Mouse (Mus musculus) midbrain, embryonic 16.5 days (tissue): ENCODE measurements around the gene Slc29a1. TPM values are rescaled to one million over a fixed set of nuclear protein-coding genes. Genes with fewer than 3 reads are reported as not detected.

ENCODE experiments used
- ATAC-seq: fragments of 200-750 bp; cut with Nextera tagmentation; 2 replicates; pipeline ENCODE4 v1.8.0; 2017; ENCODE audit warnings: moderate TSS enrichment
- H3K27ac ChIP-seq: fragments of 300-500 bp; sonication (generic); 2 replicates; pipeline ENCODE4 v1.5.1; 2014; ENCODE audit warnings: mild to moderate bottlenecking, low read length, mixed read lengths
- H3K27me3 ChIP-seq: fragments of 300-500 bp; sonication (generic); 2 replicates; pipeline ENCODE4 v1.6.1; 2014; ENCODE audit warnings: low read depth, low read length, mixed read lengths; ENCODE audit not compliant: control insufficient read depth, insufficient read depth
- H3K36me3 ChIP-seq: fragments of 300-500 bp; sonication (generic); 2 replicates; pipeline ENCODE4 v1.6.1; 2014; ENCODE audit warnings: mild to moderate bottlenecking, low read length, moderate library complexity, mixed read lengths; ENCODE audit not compliant: control insufficient read depth, insufficient read depth
- H3K4me1 ChIP-seq: fragments of 300-500 bp; sonication (generic); 2 replicates; pipeline ENCODE4 v1.6.1; 2014; ENCODE audit warnings: mild to moderate bottlenecking, low read length, mixed read lengths; ENCODE audit not compliant: control insufficient read depth, insufficient read depth
- H3K4me2 ChIP-seq: fragments of 300-500 bp; sonication (generic); 2 replicates; pipeline ENCODE4 v1.6.1; 2014; ENCODE audit warnings: mild to moderate bottlenecking, low read length, mixed read lengths
- H3K4me3 ChIP-seq: fragments of 300-500 bp; sonication (generic); 2 replicates; pipeline ENCODE4 v1.5.1; 2014; ENCODE audit warnings: low read depth, mild to moderate bottlenecking, low read length, moderate library complexity, mixed read lengths
- H3K9ac ChIP-seq: fragments of 300-500 bp; sonication (generic); 2 replicates; pipeline ENCODE4 v1.6.1; 2014; ENCODE audit warnings: low read depth, low read length, mixed read lengths
- H3K9me3 ChIP-seq: fragments of 300-500 bp; sonication (generic); replicated peaks from 2 replicates; pipeline ENCODE4 v1.6.1; 2014; ENCODE audit warnings: mild to moderate bottlenecking, low read length, mixed read lengths; ENCODE audit not compliant: control insufficient read depth, poor library complexity, severe bottlenecking
- whole genome bisulfite sequencing: fragments of 180-500 bp; shearing (Covaris S2); extraction: QIAGEN DNeasy Blood & Tissue Kit; methylation state at CpG from one replicate; pipeline ENCODE4 v1.1.7; 2014; 5-methylcytosine and 5-hydroxymethylcytosine counted together
- polyA plus RNA-seq: library from polyadenylated mRNA; unstranded; fragments of >200 nt; fragmentation: Nextera tagmentation; extraction: Ambion mirVana; gene quantifications from 2 replicates; pipeline ENCODE4 v1.2.1, GENCODE M21; 2015

Gene Slc29a1
- polyA plus RNA-seq, 1 experiment from 2014 or later, result 37.8 TPM

DNA sequence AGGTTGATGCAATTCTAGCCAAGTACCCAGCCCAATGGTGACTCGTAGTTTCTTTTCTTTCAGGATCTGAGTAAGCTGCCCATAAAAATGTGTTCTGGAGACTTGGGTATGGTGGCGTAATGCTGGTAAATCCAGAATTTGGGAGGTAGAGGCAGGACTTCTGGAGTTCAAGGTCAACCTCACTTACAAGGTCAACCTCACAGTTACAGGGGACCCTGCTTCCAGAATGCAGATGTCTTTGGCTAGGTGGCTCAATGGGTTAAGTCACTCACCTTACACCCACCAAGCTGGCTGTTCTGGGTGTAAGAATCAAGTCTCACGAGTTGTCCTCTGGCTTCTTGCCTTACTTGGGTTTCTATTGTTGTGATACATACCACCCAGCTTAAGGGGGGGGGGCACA is 17.3 kb upstream of the Slc29a1 start:
- no peaks in the 10 kb centered on the region for H3K36me3 ChIP-seq
- no peaks in the 10 kb centered on the region for H3K27me3 ChIP-seq
- no peak for ATAC-seq
- 90% methylated on average over 3 of the region's 3 CpGs for WGBS
- no peak overlapping the region for H3K4me2 ChIP-seq
- no peaks in the 10 kb centered on the region for H3K9me3 ChIP-seq
- H3K27ac ChIP-seq, result no peak overlapping the region
- H3K4me1 ChIP-seq, result no peaks in the 10 kb centered on the region
- H3K9ac ChIP-seq, result no peak overlapping the region
- no peak overlapping the region for H3K4me3 ChIP-seq

DNA sequence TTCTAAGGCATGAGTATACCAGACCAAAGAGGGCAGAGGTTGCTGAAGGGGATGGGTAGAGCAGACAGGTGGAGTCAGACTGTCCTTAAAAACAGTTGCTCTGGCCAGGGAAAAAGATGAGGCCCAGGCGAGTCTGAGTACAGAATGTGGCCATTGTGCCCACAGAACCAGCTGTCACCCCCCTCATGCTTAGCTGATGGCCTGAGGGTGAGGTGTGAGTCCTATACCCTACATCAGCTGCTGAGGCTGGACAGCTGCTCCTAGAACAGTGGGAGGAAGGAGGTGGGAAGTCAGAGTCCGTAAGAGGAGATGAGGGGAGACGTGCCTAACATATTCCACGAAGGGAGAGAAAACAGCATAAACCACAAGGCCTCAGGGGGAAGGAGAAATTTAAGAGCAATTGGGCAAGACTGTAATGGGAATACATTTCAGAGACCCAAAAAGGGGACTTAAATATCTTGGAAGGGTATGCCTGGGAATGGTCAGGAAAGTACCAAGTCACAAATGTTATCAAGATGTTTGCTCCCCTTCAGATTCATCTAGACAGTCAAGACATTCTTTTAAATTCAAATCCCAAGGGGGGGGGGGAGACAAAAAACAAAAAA is 16.7 kb upstream of the Slc29a1 start:
- Histone ChIP-seq H3K27ac (no peak overlapping the region), H3K4me2 (no peak overlapping the region), H3K27me3 (no peaks in the 10 kb centered on the region), H3K4me3 (no peak overlapping the region), H3K9ac (no peak overlapping the region), H3K36me3 (no peaks in the 10 kb centered on the region), H3K4me1 (no peaks in the 10 kb centered on the region), H3K9me3 (no peaks in the 10 kb centered on the region)
- ATAC-seq, result no peak
- 62% methylated on average over 4 of the region's 4 CpGs for WGBS

DNA sequence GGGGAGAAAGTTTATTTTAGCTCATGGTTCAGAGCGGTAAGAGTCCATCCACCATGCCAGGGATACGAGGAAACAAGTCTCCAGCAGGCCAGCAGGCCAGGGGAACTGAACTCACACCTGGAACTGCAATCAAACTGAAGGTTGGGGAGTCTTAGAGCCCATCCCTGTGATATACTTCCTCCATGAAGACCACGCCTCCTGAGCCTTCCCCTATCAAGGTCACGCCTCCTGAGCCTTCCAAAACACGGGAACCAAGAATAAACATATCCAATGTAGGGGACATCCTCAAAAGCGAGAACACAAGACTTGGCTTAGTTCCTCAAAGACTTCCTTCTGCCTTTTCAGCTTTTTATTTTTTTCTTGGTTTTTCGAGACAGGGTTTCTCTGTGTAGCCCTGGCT is 13.5 kb upstream of the Slc29a1 start:
- Histone ChIP-seq H3K9me3 (no peaks in the 10 kb centered on the region), H3K4me1 (no peaks in the 10 kb centered on the region), H3K36me3 (no peaks in the 10 kb centered on the region), H3K27ac (no peak overlapping the region), H3K27me3 (no peaks in the 10 kb centered on the region), H3K4me2 (no peak overlapping the region), H3K9ac (no peak overlapping the region), H3K4me3 (no peak overlapping the region)
- no peak for ATAC-seq
- WGBS, result 90% methylated on average over 7 of the region's 7 CpGs

DNA sequence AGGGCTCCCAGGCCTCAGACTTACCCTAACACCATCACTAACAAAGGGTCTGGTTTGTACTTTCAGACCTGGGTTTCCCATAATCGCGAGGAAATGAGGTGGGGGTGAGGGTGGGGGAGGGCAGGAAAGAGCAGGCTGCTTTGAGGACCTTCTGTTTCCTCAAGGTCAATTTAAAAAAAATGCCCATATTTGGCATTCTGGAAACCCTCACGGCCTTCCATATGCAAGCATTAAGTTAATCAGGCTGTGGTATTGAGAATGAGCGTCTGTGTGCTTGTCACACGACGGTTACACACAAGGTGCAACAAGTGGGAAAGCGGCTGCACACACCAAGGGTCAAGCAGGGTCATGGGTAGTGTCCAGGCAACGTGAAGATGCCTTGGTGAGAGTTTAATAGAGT is 12.6 kb upstream of the Slc29a1 start:
- H3K4me1 ChIP-seq, result no peaks in the 10 kb centered on the region
- no peak overlapping the region for H3K4me2 ChIP-seq
- H3K27me3 ChIP-seq, result no peaks in the 10 kb centered on the region
- no peak overlapping the region for H3K4me3 ChIP-seq
- no peaks in the 10 kb centered on the region for H3K36me3 ChIP-seq
- H3K9me3 ChIP-seq, result no peaks in the 10 kb centered on the region; the same call in 1 of the 2 replicates
- H3K27ac ChIP-seq, result no peak overlapping the region
- no peak overlapping the region for H3K9ac ChIP-seq
- no peak for ATAC-seq
- 92% methylated on average over 8 of the region's 8 CpGs for WGBS

DNA sequence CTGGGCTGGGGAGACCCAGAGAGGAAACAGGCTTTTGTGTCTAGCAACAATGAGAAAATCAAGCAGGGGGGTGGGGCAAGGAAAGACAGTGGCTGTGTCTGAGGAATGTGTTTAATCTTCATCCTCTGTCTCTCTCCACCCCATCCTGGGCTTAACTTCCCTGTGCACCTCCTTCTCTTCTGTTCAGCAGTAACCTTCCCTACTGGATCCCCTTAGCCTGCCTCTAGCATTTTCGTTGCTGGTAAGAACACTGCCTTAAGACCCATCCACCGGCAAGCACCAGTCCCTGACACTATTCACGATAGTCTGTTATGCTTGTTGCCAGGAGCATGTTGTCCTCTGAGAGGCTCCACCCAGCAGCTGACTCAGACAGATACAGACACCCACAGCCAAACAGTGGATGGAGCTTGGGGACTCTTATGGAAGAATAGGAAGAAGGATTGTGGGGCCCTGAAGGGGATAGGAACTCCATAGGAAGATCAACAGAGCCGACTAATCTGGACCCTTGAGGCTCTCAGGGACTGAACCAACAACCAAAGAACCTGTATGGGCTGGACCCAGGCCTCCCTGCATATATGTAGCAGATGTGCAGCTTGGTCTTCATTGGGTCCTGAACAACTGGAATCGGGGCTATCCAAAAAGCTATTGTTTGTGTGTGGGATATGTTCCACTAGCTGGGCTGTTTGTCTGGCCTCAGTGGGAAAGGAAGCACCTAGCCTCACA is 10.9 kb upstream of the Slc29a1 start:
- no peak for ATAC-seq
- Histone ChIP-seq H3K4me1 (no peaks in the 10 kb centered on the region), H3K9me3 (no peaks in the 10 kb centered on the region; the same call in 1 of the 2 replicates), H3K27ac (no peak overlapping the region), H3K4me3 (no peak overlapping the region), H3K27me3 (no peaks in the 10 kb centered on the region), H3K9ac (no peak overlapping the region), H3K4me2 (no peak overlapping the region), H3K36me3 (no peaks in the 10 kb centered on the region)
- WGBS, result 16% methylated on average over 5 of the region's 5 CpGs

DNA sequence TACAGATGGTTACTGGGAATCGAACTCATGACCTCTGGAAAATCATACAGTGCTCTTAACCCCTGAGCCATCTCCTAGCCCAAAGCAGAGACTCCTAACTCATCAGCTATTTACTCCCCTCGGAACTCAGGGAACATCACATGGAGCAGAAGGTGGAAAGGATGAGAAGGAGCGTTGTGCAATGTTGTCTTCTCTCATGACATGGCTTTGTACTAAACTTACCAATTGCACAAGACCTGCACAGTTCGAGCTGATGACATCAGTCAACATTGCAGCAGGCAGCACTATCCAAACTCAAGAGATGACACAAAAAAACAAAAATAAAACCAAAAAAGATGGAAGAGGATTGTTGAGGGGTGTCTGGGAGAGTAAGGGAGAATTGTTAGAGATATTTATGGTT is 9.0 kb upstream of the Slc29a1 start:
- no peak for ATAC-seq
- Histone ChIP-seq H3K4me3 (no peak overlapping the region), H3K9me3 (no peaks in the 10 kb centered on the region; the same call in 1 of the 2 replicates), H3K4me2 (no peak overlapping the region), H3K27me3 (no peaks in the 10 kb centered on the region), H3K9ac (no peak overlapping the region), H3K4me1 (no peaks in the 10 kb centered on the region), H3K36me3 (no peaks in the 10 kb centered on the region), H3K27ac (no peak overlapping the region)
- 95% methylated on average over 4 of the region's 4 CpGs for WGBS

DNA sequence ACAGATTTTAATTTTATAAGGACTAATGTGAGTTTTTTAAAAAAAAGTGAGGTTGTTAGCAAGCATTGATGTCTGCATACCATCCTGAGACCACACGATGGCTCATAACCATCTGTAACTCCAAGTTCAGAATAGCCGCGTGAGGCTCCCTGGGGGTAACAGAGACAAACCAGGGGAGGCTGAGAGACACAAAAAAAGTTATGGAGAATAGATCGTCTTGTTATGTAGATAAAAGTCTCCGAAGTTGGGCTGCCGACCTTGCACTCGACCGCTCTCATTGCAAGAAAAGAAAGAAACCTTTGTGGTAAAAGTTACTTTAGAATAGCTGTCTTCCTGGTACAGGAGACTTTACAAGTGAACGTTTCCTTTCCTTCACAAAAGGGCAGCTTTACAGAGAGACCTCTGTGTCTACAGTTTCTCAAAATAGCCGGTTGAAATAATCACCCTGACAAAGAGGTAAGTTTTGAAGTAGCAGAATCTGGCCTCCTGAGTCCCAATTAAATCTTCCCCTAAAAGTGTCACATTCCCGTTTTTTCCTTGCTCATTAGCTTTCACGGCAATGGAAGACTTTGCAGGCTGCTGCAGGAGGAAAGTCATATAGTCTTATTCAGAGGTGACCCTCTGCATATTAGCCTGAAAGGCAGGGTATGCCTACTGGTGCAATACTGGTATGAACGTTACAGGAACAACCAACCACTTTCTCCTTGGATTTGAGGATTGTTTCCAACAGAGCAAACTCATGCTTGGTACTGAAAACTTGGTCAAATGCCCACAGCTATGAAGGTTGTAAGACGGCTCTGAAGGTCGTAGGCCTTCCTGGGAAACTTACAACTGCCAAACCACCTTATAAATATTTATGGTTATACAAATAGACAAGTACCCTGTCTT is 7.8 kb upstream of the Slc29a1 start:
- 80% methylated on average over 15 of the region's 15 CpGs for WGBS
- no peak overlapping the region for H3K4me3 ChIP-seq
- H3K27ac ChIP-seq, result no peak overlapping the region
- no peaks in the 10 kb centered on the region for H3K4me1 ChIP-seq
- H3K9ac ChIP-seq, result no peak overlapping the region
- ATAC-seq, result no peak
- H3K36me3 ChIP-seq, result no peaks in the 10 kb centered on the region
- H3K9me3 ChIP-seq, result no peaks in the 10 kb centered on the region; the same call in 1 of the 2 replicates
- H3K27me3 ChIP-seq, result no peaks in the 10 kb centered on the region
- no peak overlapping the region for H3K4me2 ChIP-seq

DNA sequence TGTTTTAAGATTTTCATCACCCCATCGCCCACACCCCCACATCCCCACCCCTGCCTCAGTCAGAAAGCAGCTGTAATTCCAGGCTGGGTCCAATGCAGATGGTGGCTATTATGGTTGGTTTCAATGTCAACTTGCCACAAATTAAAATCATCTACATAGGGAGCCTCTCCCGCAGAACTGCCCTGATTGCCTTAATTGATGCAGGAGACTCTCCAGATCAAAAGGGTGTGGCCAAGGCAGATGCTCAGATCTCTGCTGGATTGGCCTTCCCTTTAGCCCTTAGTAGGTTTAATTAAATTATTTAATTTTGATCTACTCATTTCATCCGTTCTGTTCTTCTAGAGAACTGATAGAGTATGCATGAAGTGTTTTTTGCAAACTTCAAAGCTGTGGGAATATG is 3.6 kb upstream of the Slc29a1 start:
- Histone ChIP-seq H3K9me3 (no peaks in the 10 kb centered on the region; the same call in 1 of the 2 replicates), H3K27me3 (peaks cover 9% of the 10 kb centered on the region), H3K4me2 (no peak overlapping the region), H3K4me3 (no peak overlapping the region), H3K4me1 (peaks cover 5% of the 10 kb centered on the region), H3K36me3 (no peaks in the 10 kb centered on the region), H3K27ac (no peak overlapping the region), H3K9ac (no peak overlapping the region)
- ATAC-seq, result no peak
- 62% methylated on average over 3 of the region's 3 CpGs for WGBS

DNA sequence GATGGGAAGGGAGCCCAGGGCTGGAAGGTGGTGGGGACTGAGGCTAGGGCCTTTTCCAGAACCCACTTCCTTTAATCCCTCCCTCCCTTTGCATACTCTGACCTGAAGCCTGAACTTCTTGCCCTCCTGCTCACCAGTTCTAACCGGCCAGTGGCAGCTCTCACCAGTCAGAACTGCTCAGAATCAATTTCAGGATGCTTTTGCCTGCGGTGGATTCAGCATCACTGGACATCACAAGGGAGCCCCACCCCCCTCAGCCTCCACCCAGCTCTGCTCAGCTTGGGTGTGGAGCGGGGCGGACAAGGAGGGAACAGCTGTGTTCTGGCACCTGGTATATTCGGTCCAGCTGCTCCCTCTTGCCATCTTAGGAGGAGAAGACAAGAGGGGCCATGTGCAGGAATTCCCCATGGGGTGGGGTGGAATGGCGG is 2.5 kb upstream of the Slc29a1 start, which contains the start of gene Mymx:
TSS of gene Mymx (minus strand) at position 226 of the 428 bp plus-strand sequence.
- ATAC-seq, result no peak
- H3K36me3 ChIP-seq, result no peaks in the 10 kb centered on the region
- H3K4me1 ChIP-seq, result peaks cover 5% of the 10 kb centered on the region
- WGBS, result 46% methylated on average over 6 of the region's 6 CpGs
- peaks cover 9% of the 10 kb centered on the region for H3K27me3 ChIP-seq
- no peak within 1 kb of the TSS for H3K4me2 ChIP-seq
- no peak within 1 kb of the TSS for H3K27ac ChIP-seq
- H3K9me3 ChIP-seq, result no peaks in the 10 kb centered on the region
- H3K4me3 ChIP-seq, result no peak within 1 kb of the TSS
- no peak within 1 kb of the TSS for H3K9ac ChIP-seq
